Mouse (Mus musculus): ENCODE data around the gene Grm7. TPM values are rescaled to one million over a fixed set of nuclear protein-coding genes. Genes with fewer than 3 reads are reported as not detected.
A peak's percentile ranks its signal among the peaks of the same experiment; 100 is the strongest.

The Grm7 gene
- polyA plus RNA-seq, 1 experiment = 0.69 TPM

DNA sequence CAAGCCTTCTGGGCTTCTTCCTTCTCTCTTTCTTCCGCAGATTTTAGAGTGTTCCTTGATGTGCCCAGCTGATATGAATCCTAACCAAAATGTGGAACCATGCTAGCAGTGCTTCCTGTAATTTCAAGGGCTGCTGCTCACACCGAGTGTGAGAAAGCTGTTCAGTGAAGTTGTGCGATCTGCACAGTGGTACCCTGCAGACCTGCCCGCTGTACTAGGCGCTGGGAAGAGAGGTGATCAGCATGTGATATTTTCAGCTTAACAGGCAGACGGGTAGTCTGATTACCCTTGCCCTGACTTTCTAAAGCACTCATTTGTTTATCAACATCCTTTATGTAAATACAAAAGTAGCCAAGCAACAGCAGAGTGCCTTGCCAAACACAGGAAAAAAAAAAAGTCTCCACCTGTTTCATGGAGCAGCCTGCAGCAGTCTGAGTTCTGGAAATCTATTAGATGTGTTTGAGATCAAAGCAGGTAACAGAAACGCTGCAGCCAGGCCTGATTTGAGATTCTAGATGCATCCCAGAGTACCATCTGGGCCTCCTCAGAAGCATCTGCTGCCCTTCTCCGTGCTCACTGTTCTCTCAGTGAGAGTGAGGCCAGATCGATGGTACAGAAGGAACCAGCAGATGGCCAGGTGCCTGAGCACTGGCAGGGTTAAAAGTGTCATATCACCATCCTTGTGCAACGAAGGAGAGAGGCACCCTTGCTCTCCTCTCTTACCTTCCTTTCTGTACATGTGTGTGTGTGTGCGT is 727.4 kb downstream of the Grm7 start:
- TF ChIP-seq POLR2A (IDR thresholded peaks at IDR 0.05; ENCODE audit: low read depth, low read length) (no peak), CTCF (conservative IDR thresholded peaks at IDR 0.05; ENCODE audit: insufficient read depth, insufficient read length, low read depth, low read length) (no peak)
- Histone ChIP-seq H3K4me1 (ENCODE audit: control insufficient read depth, insufficient read depth, low read length) (peaks cover 10% of the 10 kb centered on the region; the same call in 1 of the 2 replicates), H3K36me3 (ENCODE audit: control insufficient read depth, insufficient read depth, low read length) (no peaks in the 10 kb centered on the region), H3K27me3 (replicated peaks; ENCODE audit: control insufficient read depth, insufficient read depth, low read length) (no peaks in the 10 kb centered on the region), H3K4me3 (ENCODE audit: insufficient read depth, low read depth, low read length) (no peak overlapping the region), H3K27ac (ENCODE audit: insufficient read depth, low read depth, low read length) (no peak overlapping the region)
- 49% methylated on average over 11 of the region's 11 CpGs for WGBS
- DNase-seq = no peak

GRCm38 (mm10) chr6:111380710-111381109 is 735.3 kb downstream of the Grm7 start:
- Histone ChIP-seq H3K27me3 (replicated peaks; ENCODE audit: control insufficient read depth, insufficient read depth, low read length) (no peaks in the 10 kb centered on the region), H3K4me3 (ENCODE audit: insufficient read depth, low read depth, low read length) (no peak overlapping the region), H3K36me3 (ENCODE audit: control insufficient read depth, insufficient read depth, low read length) (no peaks in the 10 kb centered on the region), H3K27ac (ENCODE audit: insufficient read depth, low read depth, low read length) (no peak overlapping the region), H3K4me1 (ENCODE audit: control insufficient read depth, insufficient read depth, low read length) (no peaks in the 10 kb centered on the region)
- no peak for DNase-seq
- WGBS = 72% methylated on average over 2 of the region's 2 CpGs
- no peak for TF ChIP-seq CTCF (conservative IDR thresholded peaks at IDR 0.05; ENCODE audit: insufficient read depth, insufficient read length, low read depth, low read length)
- no peak for TF ChIP-seq POLR2A (IDR thresholded peaks at IDR 0.05; ENCODE audit: low read depth, low read length)

GRCm38 (mm10) chr6:111408750-111409149 is 763.4 kb downstream of the Grm7 start:
- H3K36me3 ChIP-seq (ENCODE audit: control insufficient read depth, insufficient read depth, low read length) = no peaks in the 10 kb centered on the region
- DNase-seq = no peak
- H3K27ac ChIP-seq (ENCODE audit: insufficient read depth, low read depth, low read length) = no peak overlapping the region
- H3K4me1 ChIP-seq (ENCODE audit: control insufficient read depth, insufficient read depth, low read length) = no peaks in the 10 kb centered on the region
- WGBS = 59% methylated on average over 8 of the region's 8 CpGs
- TF ChIP-seq CTCF (conservative IDR thresholded peaks at IDR 0.05; ENCODE audit: insufficient read depth, insufficient read length, low read depth, low read length) = no peak
- TF ChIP-seq POLR2A (IDR thresholded peaks at IDR 0.05; ENCODE audit: low read depth, low read length) = no peak
- H3K27me3 ChIP-seq (replicated peaks; ENCODE audit: control insufficient read depth, insufficient read depth, low read length) = no peaks in the 10 kb centered on the region
- H3K4me3 ChIP-seq (ENCODE audit: insufficient read depth, low read depth, low read length) = no peak overlapping the region

GRCm38 (mm10) chr6:111424737-111425136 is 779.4 kb downstream of the Grm7 start:
- TF ChIP-seq POLR2A (IDR thresholded peaks at IDR 0.05; ENCODE audit: low read depth, low read length) = no peak
- TF ChIP-seq CTCF (conservative IDR thresholded peaks at IDR 0.05; ENCODE audit: insufficient read depth, insufficient read length, low read depth, low read length) = no peak
- H3K36me3 ChIP-seq (ENCODE audit: control insufficient read depth, insufficient read depth, low read length) = no peaks in the 10 kb centered on the region
- WGBS = 83% methylated on average over 1 of the region's 1 CpGs

GRCm38 (mm10) chr6:111446228-111446627 is 800.8 kb downstream of the Grm7 start:
- Histone ChIP-seq H3K4me3 (ENCODE audit: insufficient read depth, low read depth, low read length) (no peak overlapping the region), H3K36me3 (ENCODE audit: control insufficient read depth, insufficient read depth, low read length) (no peaks in the 10 kb centered on the region), H3K27ac (ENCODE audit: insufficient read depth, low read depth, low read length) (no peak overlapping the region), H3K27me3 (replicated peaks; ENCODE audit: control insufficient read depth, insufficient read depth, low read length) (no peaks in the 10 kb centered on the region), H3K4me1 (ENCODE audit: control insufficient read depth, insufficient read depth, low read length) (no peaks in the 10 kb centered on the region)
- WGBS = 88% methylated on average over 2 of the region's 2 CpGs
- TF ChIP-seq POLR2A (IDR thresholded peaks at IDR 0.05; ENCODE audit: low read depth, low read length) (no peak), CTCF (conservative IDR thresholded peaks at IDR 0.05; ENCODE audit: insufficient read depth, insufficient read length, low read depth, low read length) (no peak)
- DNase-seq = no peak

More at GRCm38 (mm10) chr6:111424737-111425136, 779.4 kb downstream of the Grm7 start:
- H3K27me3 ChIP-seq (replicated peaks; ENCODE audit: control insufficient read depth, insufficient read depth, low read length) = no peaks in the 10 kb centered on the region
- no peak overlapping the region for H3K4me3 ChIP-seq (ENCODE audit: insufficient read depth, low read depth, low read length)
- H3K27ac ChIP-seq (ENCODE audit: insufficient read depth, low read depth, low read length) = no peak overlapping the region
- DNase-seq = peak; percentile 35
- no peaks in the 10 kb centered on the region for H3K4me1 ChIP-seq (ENCODE audit: control insufficient read depth, insufficient read depth, low read length)

DNA sequence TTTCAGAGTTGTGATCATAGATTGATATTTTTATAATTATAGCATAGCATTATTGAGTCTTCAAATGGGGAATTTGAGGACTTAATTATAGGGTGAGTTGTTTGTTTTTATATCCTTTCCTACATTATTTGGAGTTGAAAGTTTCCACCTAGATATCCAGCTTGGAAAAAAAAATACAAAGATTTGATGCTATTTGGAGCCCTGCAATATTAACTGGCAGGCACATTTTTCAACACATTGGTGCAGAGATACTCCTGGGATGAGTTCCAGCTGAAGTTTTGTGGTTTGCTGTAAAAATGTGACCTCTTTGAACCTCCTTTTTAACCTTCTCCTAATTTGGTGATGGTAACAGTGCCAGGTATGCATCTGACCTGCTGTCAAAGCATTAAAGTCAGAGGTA is 802.5 kb downstream of the Grm7 start:
- Histone ChIP-seq H3K4me1 (ENCODE audit: control insufficient read depth, insufficient read depth, low read length) (no peaks in the 10 kb centered on the region), H3K36me3 (ENCODE audit: control insufficient read depth, insufficient read depth, low read length) (no peaks in the 10 kb centered on the region), H3K4me3 (ENCODE audit: insufficient read depth, low read depth, low read length) (no peak overlapping the region), H3K27ac (ENCODE audit: insufficient read depth, low read depth, low read length) (no peak overlapping the region), H3K27me3 (replicated peaks; ENCODE audit: control insufficient read depth, insufficient read depth, low read length) (no peaks in the 10 kb centered on the region)
- TF ChIP-seq CTCF (conservative IDR thresholded peaks at IDR 0.05; ENCODE audit: insufficient read depth, insufficient read length, low read depth, low read length) = no peak
- TF ChIP-seq POLR2A (IDR thresholded peaks at IDR 0.05; ENCODE audit: low read depth, low read length) = no peak
- no peak for DNase-seq

DNA sequence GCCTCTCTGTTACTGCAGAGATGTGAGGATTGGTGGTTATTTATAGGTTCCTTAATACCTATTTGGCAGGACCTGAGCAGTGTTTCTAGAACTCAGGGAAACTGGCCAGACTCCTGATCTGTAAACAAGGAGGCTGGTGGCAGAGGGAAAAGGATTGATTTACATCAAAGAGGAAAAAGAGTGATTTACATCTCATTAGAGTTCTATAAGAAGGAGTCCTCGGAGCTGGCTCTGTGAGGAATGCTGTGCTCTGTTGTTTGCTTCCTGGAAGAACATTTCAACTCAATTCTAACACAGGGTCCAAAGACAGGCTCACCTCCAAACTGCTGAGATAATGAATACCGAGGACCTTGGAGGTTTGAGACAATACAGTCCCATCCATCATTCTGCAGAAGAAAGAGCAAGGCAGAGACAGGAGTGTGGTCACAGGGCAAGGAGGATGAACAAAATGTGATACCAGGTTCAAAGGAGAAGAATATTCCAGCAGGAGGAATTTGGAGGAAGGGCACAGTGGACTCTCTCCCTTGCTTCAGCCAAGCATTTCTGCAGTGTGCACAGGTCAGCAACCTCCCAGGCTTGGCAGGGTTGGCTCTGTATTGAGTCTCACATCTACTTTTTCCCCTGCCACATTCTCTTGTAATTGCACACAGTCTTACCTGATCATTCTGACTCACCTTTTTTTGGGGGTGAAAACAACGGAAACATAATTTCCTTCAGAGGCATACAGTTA is 803.8 kb downstream of the Grm7 start:
- no peaks in the 10 kb centered on the region for H3K4me1 ChIP-seq (ENCODE audit: control insufficient read depth, insufficient read depth, low read length)
- DNase-seq = peak; percentile 59
- no peak for TF ChIP-seq CTCF (conservative IDR thresholded peaks at IDR 0.05; ENCODE audit: insufficient read depth, insufficient read length, low read depth, low read length)
- TF ChIP-seq POLR2A (IDR thresholded peaks at IDR 0.05; ENCODE audit: low read depth, low read length) = no peak
- no peaks in the 10 kb centered on the region for H3K36me3 ChIP-seq (ENCODE audit: control insufficient read depth, insufficient read depth, low read length)
- no peak overlapping the region for H3K4me3 ChIP-seq (ENCODE audit: insufficient read depth, low read depth, low read length)
- 28% methylated on average over 3 of the region's 3 CpGs for WGBS
- no peak overlapping the region for H3K27ac ChIP-seq (ENCODE audit: insufficient read depth, low read depth, low read length)
- H3K27me3 ChIP-seq (replicated peaks; ENCODE audit: control insufficient read depth, insufficient read depth, low read length) = no peaks in the 10 kb centered on the region
